Mouse (Mus musculus) midbrain, embryonic 11.5 days (tissue): ENCODE data around the gene Pkd1l2. TPM values are rescaled to one million over a fixed set of nuclear protein-coding genes. Genes with fewer than 3 reads are reported as not detected.
A peak's percentile ranks its signal among the peaks of the same experiment; 100 is the strongest.

ENCODE experiments used
- ATAC-seq: fragments of 200-750 bp; cut with Nextera tagmentation; 2 replicates; pipeline ENCODE4 v1.8.0; 2017; ENCODE audit warnings: moderate TSS enrichment, moderate library complexity; ENCODE audit not compliant: low FRiP score
- DNase-seq: peaks from one replicate; pipeline ENCODE4 v3.0.0; 2015; ENCODE audit warnings: low spot score; ENCODE audit errors: missing footprints
- H3K27ac ChIP-seq: fragments of 300-500 bp; sonication (generic); 2 replicates; pipeline ENCODE4 v1.5.1; 2014; ENCODE audit warnings: low read depth, low read length
- H3K27me3 ChIP-seq: fragments of 300-500 bp; sonication (generic); 2 replicates; pipeline ENCODE4 v1.6.1; 2014; ENCODE audit warnings: mild to moderate bottlenecking, low read length, moderate library complexity, mixed read lengths; ENCODE audit not compliant: control insufficient read depth, insufficient read depth
- H3K36me3 ChIP-seq: fragments of 300-500 bp; sonication (generic); 2 replicates; pipeline ENCODE4 v1.6.1; 2014; ENCODE audit warnings: mild to moderate bottlenecking, low read length, moderate library complexity, mixed read lengths; ENCODE audit not compliant: control insufficient read depth, insufficient read depth
- H3K4me1 ChIP-seq: fragments of 300-500 bp; sonication (generic); 2 replicates; pipeline ENCODE4 v1.6.1; 2014; ENCODE audit warnings: low read length; ENCODE audit not compliant: control insufficient read depth, insufficient read depth
- H3K4me2 ChIP-seq: fragments of 300-500 bp; sonication (generic); 2 replicates; pipeline ENCODE4 v1.6.1; 2014; ENCODE audit warnings: mild to moderate bottlenecking, moderate library complexity
- H3K4me3 ChIP-seq: fragments of 300-500 bp; sonication (generic); 2 replicates; pipeline ENCODE4 v1.5.1; 2014; ENCODE audit warnings: low read depth, low read length
- H3K9ac ChIP-seq: fragments of 300-500 bp; sonication (generic); 2 replicates; pipeline ENCODE4 v1.6.1; 2014; ENCODE audit warnings: low read length
- H3K9me3 ChIP-seq: fragments of 300-500 bp; sonication (generic); 2 replicates; pipeline ENCODE4 v1.6.1; 2016; ENCODE audit warnings: low read length; ENCODE audit not compliant: control insufficient read depth
- WGBS: fragments of 180-500 bp; shearing (Covaris S2); extraction: QIAGEN DNeasy Blood & Tissue Kit; methylation state at CpG from one replicate; pipeline ENCODE4 v1.1.7; 2014; 5-methylcytosine and 5-hydroxymethylcytosine counted together
- polyA plus RNA-seq: library from polyadenylated mRNA; unstranded; fragments of >200 nt; fragmentation: Nextera tagmentation; extraction: Ambion mirVana; gene quantifications from 2 replicates; pipeline ENCODE4 v1.2.1, GENCODE M21; 2014

The Pkd1l2 gene
- polyA plus RNA-seq, 1 experiment from 2014 or later, result not detected

DNA sequence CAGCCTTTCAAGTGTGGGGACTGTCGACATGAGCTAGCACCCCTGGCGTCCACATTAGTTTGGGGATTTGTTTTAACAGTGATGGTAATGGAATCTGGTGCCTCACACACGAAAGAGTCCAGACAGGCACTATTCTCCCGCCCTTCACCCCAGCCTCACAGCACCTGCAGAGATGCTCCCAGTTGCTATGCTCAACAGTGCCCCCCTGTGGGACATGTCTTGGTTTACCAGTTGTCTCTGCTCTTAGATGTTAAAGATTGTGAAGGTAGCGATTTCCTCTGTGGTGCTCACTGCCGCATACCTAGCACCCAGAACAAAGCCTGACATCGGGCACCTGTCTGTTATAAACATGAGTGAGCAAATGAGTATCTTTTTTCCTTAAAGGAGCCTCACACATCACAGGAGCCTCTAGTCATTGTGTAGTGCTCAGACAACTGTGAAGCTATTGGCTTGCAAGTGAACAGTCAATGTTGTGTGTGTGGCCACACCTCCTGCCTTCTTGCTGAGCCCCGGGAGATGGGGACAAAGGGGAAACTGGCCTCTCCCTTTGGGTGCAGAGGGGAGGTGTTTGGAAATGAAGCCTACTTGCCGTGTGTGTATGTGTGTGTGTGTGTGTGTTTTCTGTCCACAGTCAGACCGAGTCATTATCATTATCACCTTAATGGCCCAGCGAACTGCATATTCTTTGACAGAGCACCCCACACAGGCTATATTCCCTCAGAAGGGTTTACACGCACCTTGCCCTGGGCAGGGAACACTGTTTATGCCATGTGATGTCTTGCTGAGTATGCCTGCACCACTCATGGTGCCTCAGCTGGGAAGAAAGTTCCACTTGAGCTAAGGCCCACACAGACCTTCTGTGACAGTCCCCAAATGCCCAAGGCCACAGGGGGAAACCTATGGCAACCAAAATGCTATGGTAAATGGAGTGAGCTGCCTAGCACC lies 28.8 kb downstream of the Pkd1l2 start:
- peak; percentile 73 for DNase-seq
- Histone ChIP-seq H3K4me3 (no peak overlapping the region), H3K36me3 (no peaks in the 10 kb centered on the region), H3K9ac (no peak overlapping the region), H3K27me3 (no peaks in the 10 kb centered on the region), H3K27ac (no peak overlapping the region), H3K4me1 (no peaks in the 10 kb centered on the region), H3K9me3 (no peaks in the 10 kb centered on the region), H3K4me2 (no peak overlapping the region)
- 68% methylated on average over 12 of the region's 12 CpGs for WGBS
- ATAC-seq, result no peak

DNA sequence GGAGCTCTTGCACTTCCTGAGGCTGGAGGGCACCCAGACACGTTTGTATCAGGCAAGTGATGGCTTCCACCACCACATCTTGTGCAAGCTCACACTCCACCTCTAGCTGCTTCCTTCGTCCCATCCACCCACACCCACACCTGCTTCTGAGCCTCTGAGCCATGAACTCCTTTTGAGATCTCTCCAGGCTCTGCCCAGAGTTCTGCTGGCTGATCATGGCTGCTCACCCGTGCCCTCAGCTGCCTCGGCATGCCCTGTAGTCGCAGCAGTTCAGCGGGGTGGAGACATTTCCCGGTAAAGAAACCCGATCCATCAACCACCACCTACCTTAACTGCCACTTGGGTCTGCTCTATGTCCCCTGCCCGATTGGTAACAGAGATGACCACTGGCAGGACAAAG lies 30.9 kb downstream of the Pkd1l2 start:
- Histone ChIP-seq H3K27me3 (no peaks in the 10 kb centered on the region), H3K4me3 (no peak overlapping the region), H3K9ac (no peak overlapping the region), H3K36me3 (no peaks in the 10 kb centered on the region), H3K4me2 (no peak overlapping the region), H3K27ac (no peak overlapping the region), H3K4me1 (no peaks in the 10 kb centered on the region), H3K9me3 (no peaks in the 10 kb centered on the region)
- DNase-seq (peak; percentile 59), ATAC-seq (no peak)
- 69% methylated on average over 9 of the region's 9 CpGs for WGBS

DNA sequence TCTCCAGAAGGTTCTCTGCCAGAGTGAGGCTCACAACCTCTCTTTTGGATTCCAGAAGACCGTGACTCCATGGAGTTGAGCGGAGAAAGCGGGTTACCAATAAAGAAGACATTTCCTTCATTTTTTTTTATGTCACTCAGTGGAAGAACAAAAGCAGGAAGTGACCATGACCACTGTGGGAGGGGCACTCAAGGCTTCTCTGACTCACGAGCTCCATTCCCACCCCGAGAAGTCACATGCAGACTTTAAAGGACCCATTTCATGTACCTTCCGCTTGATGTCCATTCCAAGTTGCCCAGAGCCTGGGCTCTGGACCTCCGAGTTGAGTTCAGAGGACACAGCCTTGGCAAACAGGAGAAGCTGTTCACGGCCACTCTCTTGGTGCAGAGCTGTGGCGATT lies 31.5 kb downstream of the Pkd1l2 start:
- H3K4me3 ChIP-seq, result no peak overlapping the region
- H3K9ac ChIP-seq, result no peak overlapping the region
- H3K4me2 ChIP-seq, result no peak overlapping the region
- H3K36me3 ChIP-seq, result no peaks in the 10 kb centered on the region
- H3K27me3 ChIP-seq, result no peaks in the 10 kb centered on the region
- 88% methylated on average over 9 of the region's 9 CpGs for WGBS
- DNase-seq (peak; percentile 51), ATAC-seq (no peak)
- H3K27ac ChIP-seq, result no peak overlapping the region
- no peaks in the 10 kb centered on the region for H3K4me1 ChIP-seq
- no peaks in the 10 kb centered on the region for H3K9me3 ChIP-seq

DNA sequence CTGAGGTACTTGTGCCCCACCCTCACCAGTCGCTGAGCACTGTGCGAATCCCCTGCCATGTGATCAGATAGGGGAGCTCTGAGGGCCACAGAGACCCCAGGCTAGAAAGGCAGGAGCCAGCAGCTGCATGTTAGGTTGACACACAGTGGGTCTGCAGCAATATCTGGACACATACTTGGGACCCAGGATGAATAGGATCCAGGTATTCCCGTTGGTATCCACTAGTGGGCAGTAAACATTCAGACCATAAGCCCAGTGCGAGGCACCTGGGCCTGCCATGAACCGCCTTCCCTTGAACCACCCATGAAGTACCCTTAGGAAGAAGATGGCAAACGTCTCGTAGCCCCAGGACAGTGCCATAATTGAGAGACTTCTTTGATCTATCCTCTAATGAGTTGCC lies 32.8 kb downstream of the Pkd1l2 start:
- DNase-seq (no peak), ATAC-seq (no peak)
- Histone ChIP-seq H3K27ac (no peak overlapping the region), H3K9me3 (no peaks in the 10 kb centered on the region), H3K4me3 (no peak overlapping the region), H3K36me3 (no peaks in the 10 kb centered on the region), H3K4me1 (no peaks in the 10 kb centered on the region), H3K4me2 (no peak overlapping the region), H3K27me3 (no peaks in the 10 kb centered on the region), H3K9ac (no peak overlapping the region)
- WGBS, result 67% methylated on average over 7 of the region's 7 CpGs

DNA sequence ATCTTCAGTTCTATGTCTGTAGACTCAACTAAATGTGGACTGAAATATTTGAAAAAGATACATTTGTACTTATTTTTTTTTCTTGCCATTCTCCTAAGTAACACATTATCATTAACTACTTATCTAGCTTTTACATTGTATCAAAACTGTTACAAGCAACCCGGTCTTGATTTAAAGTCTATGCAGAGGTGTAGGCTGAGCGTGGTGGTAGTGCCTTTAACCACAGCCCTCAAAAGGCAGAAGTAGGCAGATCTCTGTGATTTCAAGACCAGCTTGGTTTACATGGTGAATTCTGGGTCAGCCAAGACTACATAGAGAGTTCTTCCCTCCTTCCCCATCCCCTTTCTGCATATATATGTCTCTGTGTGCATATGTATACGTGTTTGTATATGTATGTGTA lies 38.7 kb downstream of the Pkd1l2 start:
- H3K27ac ChIP-seq, result no peak overlapping the region
- H3K4me2 ChIP-seq, result no peak overlapping the region
- H3K36me3 ChIP-seq, result no peaks in the 10 kb centered on the region
- H3K4me1 ChIP-seq, result peaks cover 5% of the 10 kb centered on the region; the same call in 1 of the 2 replicates
- H3K9ac ChIP-seq, result no peak overlapping the region
- ATAC-seq, result no peak
- WGBS, result 91% methylated on average over 3 of the region's 3 CpGs
- DNase-seq, result peak; percentile 23
- H3K27me3 ChIP-seq, result no peaks in the 10 kb centered on the region
- no peak overlapping the region for H3K4me3 ChIP-seq
- no peaks in the 10 kb centered on the region for H3K9me3 ChIP-seq

DNA sequence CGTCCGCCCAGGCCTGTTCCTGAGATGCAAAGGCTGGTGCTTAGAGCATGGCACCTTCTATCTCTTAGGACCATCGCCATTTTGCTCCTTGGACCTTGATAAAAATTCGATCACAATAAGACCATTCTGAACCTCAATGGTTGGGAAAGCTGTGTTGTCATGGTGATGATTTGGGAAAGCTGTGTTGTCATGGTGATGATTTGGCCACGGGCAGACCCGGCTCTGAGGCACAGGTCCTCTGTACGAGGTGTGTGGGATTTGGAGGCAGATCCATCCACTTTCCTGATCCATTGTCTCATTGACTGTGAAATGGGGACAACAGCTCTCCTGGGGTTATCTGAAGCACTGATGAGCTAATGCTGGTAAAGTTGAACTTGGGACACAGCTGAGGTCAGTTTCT lies 42.4 kb downstream of the Pkd1l2 start:
- Histone ChIP-seq H3K36me3 (no peaks in the 10 kb centered on the region), H3K4me1 (peaks cover 5% of the 10 kb centered on the region; the same call in 1 of the 2 replicates), H3K9ac (no peak overlapping the region), H3K4me2 (no peak overlapping the region), H3K27ac (no peak overlapping the region), H3K4me3 (no peak overlapping the region), H3K27me3 (no peaks in the 10 kb centered on the region), H3K9me3 (no peaks in the 10 kb centered on the region)
- DNase-seq, result peak; percentile 83
- 35% methylated on average over 7 of the region's 7 CpGs for WGBS
- 0 out of 2 replicates have a peak, but pooled peaks have one; percentile 57 for ATAC-seq

DNA sequence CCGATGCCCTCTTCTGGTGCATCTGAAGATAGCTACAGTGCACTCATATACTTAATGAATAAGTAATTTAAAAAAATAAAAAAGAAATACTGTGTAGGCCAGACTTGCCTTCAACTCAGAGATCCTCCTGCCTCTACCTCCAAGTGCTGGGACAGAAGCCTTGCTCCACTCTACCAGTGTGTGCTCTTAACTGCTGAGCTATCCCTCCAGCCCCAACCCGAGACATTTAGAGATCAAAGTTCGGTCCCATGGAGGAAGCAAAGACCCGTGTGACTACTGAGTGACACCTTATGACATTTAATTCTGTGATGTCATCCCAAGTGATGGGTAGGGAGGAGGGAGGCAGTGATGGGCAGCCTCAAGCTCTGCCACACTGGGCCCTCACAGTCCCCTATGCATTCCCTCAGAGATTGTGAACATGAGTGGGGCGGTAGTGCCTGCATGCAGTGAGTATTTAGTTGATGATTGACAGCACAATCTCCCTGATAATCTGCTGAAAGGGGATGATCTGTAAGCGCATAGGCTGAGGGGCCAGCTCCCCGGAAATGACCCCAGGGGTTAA lies 44.8 kb downstream of the Pkd1l2 start:
- no peaks in the 10 kb centered on the region for H3K27me3 ChIP-seq
- peak; percentile 75 for DNase-seq
- peaks cover 5% of the 10 kb centered on the region; the same call in 1 of the 2 replicates for H3K4me1 ChIP-seq
- H3K4me3 ChIP-seq, result no peak overlapping the region
- 88% methylated on average over 7 of the region's 7 CpGs for WGBS
- no peaks in the 10 kb centered on the region for H3K36me3 ChIP-seq
- H3K9ac ChIP-seq, result no peak overlapping the region
- no peaks in the 10 kb centered on the region for H3K9me3 ChIP-seq
- H3K27ac ChIP-seq, result no peak overlapping the region
- H3K4me2 ChIP-seq, result no peak overlapping the region
- ATAC-seq, result no peak

DNA sequence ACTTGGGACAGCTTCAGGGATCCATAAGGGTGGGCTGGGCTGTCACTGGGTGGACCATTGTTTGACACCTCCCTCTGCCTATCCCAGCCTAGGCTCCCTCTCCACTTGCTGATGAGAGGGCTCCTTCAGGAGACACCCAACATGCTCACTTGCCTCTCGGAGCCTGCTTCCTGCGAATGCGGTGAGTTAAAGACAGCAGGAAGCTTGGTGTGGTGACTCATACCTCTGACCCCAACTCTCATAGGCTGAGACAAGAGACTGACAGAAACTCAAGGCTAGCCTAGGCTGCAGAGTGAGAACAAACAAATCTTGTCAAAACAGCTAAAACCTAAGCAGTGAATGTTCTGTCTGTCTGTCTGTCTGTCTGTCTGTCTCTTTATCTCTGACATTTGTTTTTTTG lies 48.9 kb downstream of the Pkd1l2 start:
- WGBS, result 80% methylated on average over 3 of the region's 3 CpGs
- Histone ChIP-seq H3K4me2 (no peak overlapping the region), H3K4me1 (no peaks in the 10 kb centered on the region), H3K36me3 (no peaks in the 10 kb centered on the region), H3K9me3 (no peaks in the 10 kb centered on the region), H3K27ac (no peak overlapping the region), H3K9ac (no peak overlapping the region), H3K27me3 (no peaks in the 10 kb centered on the region), H3K4me3 (no peak overlapping the region)
- ATAC-seq, result no peak
- no peak for DNase-seq

DNA sequence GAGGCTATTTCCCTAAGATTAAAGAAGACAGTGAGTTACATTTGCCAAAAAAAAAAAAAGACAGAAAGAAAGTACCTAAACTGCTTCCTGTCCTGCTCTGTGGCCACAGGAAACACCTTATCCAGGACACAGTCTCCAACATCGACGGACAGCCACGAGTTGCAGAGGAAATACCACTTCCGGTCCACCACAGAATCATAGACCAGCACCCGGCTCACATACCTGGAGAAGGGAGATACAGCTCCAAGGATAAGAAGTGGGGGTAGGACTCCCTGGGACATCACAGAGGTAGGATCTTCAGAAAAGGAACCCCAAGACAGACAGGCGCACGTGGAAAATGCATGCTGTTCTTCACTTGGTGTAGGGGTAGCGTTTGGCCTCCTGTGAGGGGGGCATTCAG lies 49.6 kb downstream of the Pkd1l2 start:
- Histone ChIP-seq H3K27ac (no peak overlapping the region), H3K27me3 (no peaks in the 10 kb centered on the region), H3K4me3 (no peak overlapping the region), H3K4me2 (no peak overlapping the region), H3K4me1 (no peaks in the 10 kb centered on the region), H3K9ac (no peak overlapping the region), H3K9me3 (no peaks in the 10 kb centered on the region), H3K36me3 (no peaks in the 10 kb centered on the region)
- 83% methylated on average over 8 of the region's 8 CpGs for WGBS
- peak; percentile 69 for DNase-seq
- ATAC-seq, result no peak
